Mouse (Mus musculus): Measurements from ENCODE around the gene Ccdc134. TPM values are rescaled to one million over a fixed set of nuclear protein-coding genes. Genes with fewer than 3 reads are reported as not detected.

The Ccdc134 gene
- polyA plus RNA-seq, 1 experiment from 2014 or later, result 19.0 TPM

- peak overlapping the region; percentile 42; the same call in 1 of the 2 replicates for H3K27ac ChIP-seq
- WGBS, result 87% methylated on average over 10 of the region's 10 CpGs
- no peak overlapping the region for H3K9ac ChIP-seq
- no peaks in the 10 kb centered on the region for H3K27me3 ChIP-seq
- H3K4me2 ChIP-seq, result no peak overlapping the region
- peaks cover 10% of the 10 kb centered on the region for H3K9me3 ChIP-seq
- no peak for ATAC-seq (ENCODE audit: low FRiP score)
- no peak overlapping the region for H3K4me3 ChIP-seq (replicated peaks)
- H3K4me1 ChIP-seq, result no peaks in the 10 kb centered on the region
- peaks cover 100% of the 10 kb centered on the region for H3K36me3 ChIP-seq (replicated peaks)
Observed at GRCm38 (mm10) chr15:82183596-82183995, 55.9 kb downstream of the Ccdc134 start.

GRCm38 (mm10) chr15:82184183-82184582, 56.5 kb downstream of the Ccdc134 start:
- H3K27me3 ChIP-seq, result no peaks in the 10 kb centered on the region
- no peaks in the 10 kb centered on the region for H3K4me1 ChIP-seq
- 88% methylated on average over 7 of the region's 7 CpGs for WGBS
- H3K9ac ChIP-seq, result no peak overlapping the region
- no peak for ATAC-seq (ENCODE audit: low FRiP score)
- no peak overlapping the region for H3K4me3 ChIP-seq (replicated peaks)
- peak overlapping the region; percentile 42; the same call in 1 of the 2 replicates for H3K27ac ChIP-seq
- peaks cover 10% of the 10 kb centered on the region for H3K9me3 ChIP-seq
- H3K4me2 ChIP-seq, result no peak overlapping the region
- H3K36me3 ChIP-seq (replicated peaks), result peaks cover 100% of the 10 kb centered on the region

- Histone ChIP-seq H3K4me3 (replicated peaks) (no peak overlapping the region), H3K27ac (0 out of 2 replicates have a peak overlapping the region, but pooled peaks have one; percentile 19), H3K4me2 (no peak overlapping the region), H3K4me1 (no peaks in the 10 kb centered on the region), H3K27me3 (no peaks in the 10 kb centered on the region), H3K9ac (no peak overlapping the region), H3K36me3 (replicated peaks) (peaks cover 100% of the 10 kb centered on the region), H3K9me3 (peaks cover 10% of the 10 kb centered on the region)
- ATAC-seq (ENCODE audit: low FRiP score), result no peak
- 96% methylated on average over 10 of the region's 10 CpGs for WGBS
Observed at GRCm38 (mm10) chr15:82184656-82185055, 56.9 kb downstream of the Ccdc134 start.

- H3K4me1 ChIP-seq, result no peaks in the 10 kb centered on the region
- ATAC-seq (ENCODE audit: low FRiP score), result no peak
- no peak overlapping the region for H3K9ac ChIP-seq
- no peak overlapping the region for H3K4me2 ChIP-seq
- H3K4me3 ChIP-seq (replicated peaks), result no peak overlapping the region
- 0 out of 2 replicates have a peak overlapping the region, but pooled peaks have one; percentile 19 for H3K27ac ChIP-seq
- peaks cover 7% of the 10 kb centered on the region for H3K9me3 ChIP-seq
- H3K27me3 ChIP-seq, result no peaks in the 10 kb centered on the region
- peaks cover 100% of the 10 kb centered on the region for H3K36me3 ChIP-seq (replicated peaks)
- WGBS, result 93% methylated on average over 14 of the region's 14 CpGs
Observed at GRCm38 (mm10) chr15:82185062-82185783, 57.5 kb downstream of the Ccdc134 start.

GRCm38 (mm10) chr15:82186131-82186530, 58.4 kb downstream of the Ccdc134 start:
- no peak overlapping the region for H3K4me2 ChIP-seq
- ATAC-seq (ENCODE audit: low FRiP score), result no peak
- no peaks in the 10 kb centered on the region for H3K4me1 ChIP-seq
- WGBS, result 89% methylated on average over 14 of the region's 14 CpGs
- peaks cover 7% of the 10 kb centered on the region for H3K9me3 ChIP-seq
- H3K36me3 ChIP-seq (replicated peaks), result peaks cover 98% of the 10 kb centered on the region
- no peak overlapping the region for H3K9ac ChIP-seq
- no peaks in the 10 kb centered on the region for H3K27me3 ChIP-seq
- H3K27ac ChIP-seq, result no peak overlapping the region
- H3K4me3 ChIP-seq (replicated peaks), result no peak overlapping the region

- Histone ChIP-seq H3K27ac (no peak overlapping the region), H3K36me3 (replicated peaks) (peaks cover 98% of the 10 kb centered on the region)
Observed at GRCm38 (mm10) chr15:82186931-82187330, 59.2 kb downstream of the Ccdc134 start.

GRCm38 (mm10) chr15:82187401-82187800, 59.7 kb downstream of the Ccdc134 start:
- Histone ChIP-seq H3K9me3 (peaks cover under 1% of the 10 kb centered on the region; the same call in 1 of the 2 replicates), H3K4me1 (no peaks in the 10 kb centered on the region), H3K27ac (no peak overlapping the region), H3K4me3 (replicated peaks) (no peak overlapping the region), H3K27me3 (no peaks in the 10 kb centered on the region), H3K4me2 (no peak overlapping the region), H3K36me3 (replicated peaks) (peaks cover 98% of the 10 kb centered on the region), H3K9ac (no peak overlapping the region)
- ATAC-seq (ENCODE audit: low FRiP score), result no peak
- 89% methylated on average over 4 of the region's 4 CpGs for WGBS

More at GRCm38 (mm10) chr15:82186931-82187330, 59.2 kb downstream of the Ccdc134 start:
- Histone ChIP-seq H3K9ac (no peak overlapping the region), H3K4me1 (no peaks in the 10 kb centered on the region), H3K4me2 (no peak overlapping the region), H3K4me3 (replicated peaks) (no peak overlapping the region), H3K9me3 (peaks cover 5% of the 10 kb centered on the region), H3K27me3 (no peaks in the 10 kb centered on the region)
- ATAC-seq (ENCODE audit: low FRiP score), result no peak
- 91% methylated on average over 5 of the region's 5 CpGs for WGBS

GRCm38 (mm10) chr15:82187924-82188323, 60.2 kb downstream of the Ccdc134 start:
- no peak overlapping the region for H3K4me3 ChIP-seq (replicated peaks)
- no peaks in the 10 kb centered on the region for H3K9me3 ChIP-seq
- 96% methylated on average over 1 of the region's 1 CpGs for WGBS
- peaks cover 98% of the 10 kb centered on the region for H3K36me3 ChIP-seq (replicated peaks)
- no peak overlapping the region for H3K27ac ChIP-seq
- no peaks in the 10 kb centered on the region for H3K27me3 ChIP-seq
- H3K4me2 ChIP-seq, result no peak overlapping the region
- no peak for ATAC-seq (ENCODE audit: low FRiP score)
- no peak overlapping the region for H3K9ac ChIP-seq
- no peaks in the 10 kb centered on the region for H3K4me1 ChIP-seq

- no peaks in the 10 kb centered on the region for H3K9me3 ChIP-seq
- 97% methylated on average over 10 of the region's 10 CpGs for WGBS
- H3K27ac ChIP-seq, result no peak overlapping the region
- no peak overlapping the region for H3K4me3 ChIP-seq (replicated peaks)
- H3K4me2 ChIP-seq, result no peak overlapping the region
- H3K4me1 ChIP-seq, result no peaks in the 10 kb centered on the region
- no peak for ATAC-seq (ENCODE audit: low FRiP score)
- no peaks in the 10 kb centered on the region for H3K27me3 ChIP-seq
- H3K9ac ChIP-seq, result no peak overlapping the region
- peaks cover 98% of the 10 kb centered on the region for H3K36me3 ChIP-seq (replicated peaks)
Observed at GRCm38 (mm10) chr15:82188481-82189240, 60.9 kb downstream of the Ccdc134 start.

Other genes starting within 250 kb of the Ccdc134 start
- gene Polr3h, start 201.7 kb upstream of the Ccdc134 start, polyA plus RNA-seq (2016; fragmentation: Nextera tagmentation; extraction: Ambion mirVana), result 69.8 and 75.6 TPM in 2 replicates
- gene Csdc2, start 191.2 kb upstream of the Ccdc134 start, polyA plus RNA-seq (2016; fragmentation: Nextera tagmentation; extraction: Ambion mirVana), result 35.8 and 39.9 TPM in 2 replicates
- 42.0 and 44.0 TPM in 2 replicates for gene Pmm1, start 167.0 kb upstream of the Ccdc134 start, polyA plus RNA-seq (2016; fragmentation: Nextera tagmentation; extraction: Ambion mirVana)
- not detected in 2 replicates for gene 1700029P11Rik, start 147.4 kb upstream of the Ccdc134 start, polyA plus RNA-seq (2016; fragmentation: Nextera tagmentation; extraction: Ambion mirVana)
- gene Xrcc6, start 140.1 kb upstream of the Ccdc134 start, polyA plus RNA-seq (2016; fragmentation: Nextera tagmentation; extraction: Ambion mirVana), result 58.5 and 64.4 TPM in 2 replicates
- 39.2 and 40.7 TPM in 2 replicates for gene Desi1, start 94.1 kb upstream of the Ccdc134 start, polyA plus RNA-seq (2016; fragmentation: Nextera tagmentation; extraction: Ambion mirVana)
- 210 and 220 TPM in 2 replicates for gene Snu13, start 80.3 kb upstream of the Ccdc134 start, polyA plus RNA-seq (2016; fragmentation: Nextera tagmentation; extraction: Ambion mirVana)
- gene 4930407I10Rik, start 68.8 kb upstream of the Ccdc134 start, polyA plus RNA-seq (2016; fragmentation: Nextera tagmentation; extraction: Ambion mirVana), result 0.06 TPM in 1 of 2 replicates, not detected in the other
- gene Mei1, start 57.9 kb upstream of the Ccdc134 start, polyA plus RNA-seq (2016; fragmentation: Nextera tagmentation; extraction: Ambion mirVana), result 0.06 and 0.08 TPM in 2 replicates
- 244 and 265 TPM in 2 replicates for gene Srebf2, start 19.3 kb downstream of the Ccdc134 start, polyA plus RNA-seq (2016; fragmentation: Nextera tagmentation; extraction: Ambion mirVana)
- gene Shisa8, start 84.9 kb downstream of the Ccdc134 start, polyA plus RNA-seq (2016; fragmentation: Nextera tagmentation; extraction: Ambion mirVana), result 0.90 and 2.4 TPM in 2 replicates
- 0.24 and 0.29 TPM in 2 replicates for gene Tnfrsf13c, start 96.4 kb downstream of the Ccdc134 start, polyA plus RNA-seq (2016; fragmentation: Nextera tagmentation; extraction: Ambion mirVana)
- 81.3 and 86.4 TPM in 2 replicates for gene Cenpm, start 116.8 kb downstream of the Ccdc134 start, polyA plus RNA-seq (2016; fragmentation: Nextera tagmentation; extraction: Ambion mirVana)
- gene 1500009C09Rik, start 124.5 kb downstream of the Ccdc134 start, polyA plus RNA-seq (2016; fragmentation: Nextera tagmentation; extraction: Ambion mirVana), result 3.9 and 4.7 TPM in 2 replicates
- 223 and 233 TPM in 2 replicates for gene Sept3, start 147.0 kb downstream of the Ccdc134 start, polyA plus RNA-seq (2016; fragmentation: Nextera tagmentation; extraction: Ambion mirVana)
- gene Wbp2nl, start 171.0 kb downstream of the Ccdc134 start, polyA plus RNA-seq (2016; fragmentation: Nextera tagmentation; extraction: Ambion mirVana), result 0.14 and 0.18 TPM in 2 replicates
- 20.4 and 20.5 TPM in 2 replicates for gene Naga, start 211.0 kb downstream of the Ccdc134 start, polyA plus RNA-seq (2016; fragmentation: Nextera tagmentation; extraction: Ambion mirVana)
- gene Pheta2, start 211.0 kb downstream of the Ccdc134 start, polyA plus RNA-seq (2016; fragmentation: Nextera tagmentation; extraction: Ambion mirVana), result 3.0 and 3.6 TPM in 2 replicates
- 245 and 250 TPM in 2 replicates for gene Smdt1, start 211.0 kb downstream of the Ccdc134 start, polyA plus RNA-seq (2016; fragmentation: Nextera tagmentation; extraction: Ambion mirVana)
- 277 and 278 TPM in 2 replicates for gene Ndufa6, start 226.4 kb downstream of the Ccdc134 start, polyA plus RNA-seq (2016; fragmentation: Nextera tagmentation; extraction: Ambion mirVana)